Mouse (Mus musculus) frontal cortex, adult (tissue): Measurements from ENCODE around the gene Zfhx3.

Experiments
- ATAC-seq: cut with Nextera tagmentation; 2 replicates; pipeline ENCODE4 v1.9.2; 2017; ENCODE audit warnings: mild to moderate bottlenecking, moderate library complexity, mixed read lengths; ENCODE audit not compliant: low TSS enrichment

Gene Zfhx3

DNA sequence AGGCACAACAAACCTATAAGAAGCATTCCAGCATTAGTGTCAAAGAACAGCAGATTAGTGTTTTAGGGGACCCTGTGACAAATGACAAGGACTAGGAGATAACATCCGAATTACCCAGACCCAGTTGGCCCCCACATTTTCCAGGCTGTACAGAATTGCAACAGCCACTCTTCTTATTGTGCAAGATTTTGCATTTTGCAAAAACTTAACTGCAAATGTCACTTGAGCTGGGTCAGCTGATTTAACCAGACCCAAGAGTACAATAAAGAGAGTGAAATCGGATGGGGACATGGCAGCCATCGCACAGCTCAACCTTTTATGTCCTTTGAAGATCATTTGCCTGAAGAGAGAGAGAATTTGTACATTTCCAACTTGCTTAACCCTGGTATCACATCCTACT is 720.3 kb downstream of the Zfhx3 start:
- ATAC-seq, result no peak

GRCm38 (mm10) chr8:108671939-108672515 is 729.6 kb downstream of the Zfhx3 start:
- no peak for ATAC-seq

GRCm38 (mm10) chr8:108675001-108675525 is 732.6 kb downstream of the Zfhx3 start:
- ATAC-seq, result no peak

- no peak for ATAC-seq
Observed at GRCm38 (mm10) chr8:108689694-108690093, 747.2 kb downstream of the Zfhx3 start.

DNA sequence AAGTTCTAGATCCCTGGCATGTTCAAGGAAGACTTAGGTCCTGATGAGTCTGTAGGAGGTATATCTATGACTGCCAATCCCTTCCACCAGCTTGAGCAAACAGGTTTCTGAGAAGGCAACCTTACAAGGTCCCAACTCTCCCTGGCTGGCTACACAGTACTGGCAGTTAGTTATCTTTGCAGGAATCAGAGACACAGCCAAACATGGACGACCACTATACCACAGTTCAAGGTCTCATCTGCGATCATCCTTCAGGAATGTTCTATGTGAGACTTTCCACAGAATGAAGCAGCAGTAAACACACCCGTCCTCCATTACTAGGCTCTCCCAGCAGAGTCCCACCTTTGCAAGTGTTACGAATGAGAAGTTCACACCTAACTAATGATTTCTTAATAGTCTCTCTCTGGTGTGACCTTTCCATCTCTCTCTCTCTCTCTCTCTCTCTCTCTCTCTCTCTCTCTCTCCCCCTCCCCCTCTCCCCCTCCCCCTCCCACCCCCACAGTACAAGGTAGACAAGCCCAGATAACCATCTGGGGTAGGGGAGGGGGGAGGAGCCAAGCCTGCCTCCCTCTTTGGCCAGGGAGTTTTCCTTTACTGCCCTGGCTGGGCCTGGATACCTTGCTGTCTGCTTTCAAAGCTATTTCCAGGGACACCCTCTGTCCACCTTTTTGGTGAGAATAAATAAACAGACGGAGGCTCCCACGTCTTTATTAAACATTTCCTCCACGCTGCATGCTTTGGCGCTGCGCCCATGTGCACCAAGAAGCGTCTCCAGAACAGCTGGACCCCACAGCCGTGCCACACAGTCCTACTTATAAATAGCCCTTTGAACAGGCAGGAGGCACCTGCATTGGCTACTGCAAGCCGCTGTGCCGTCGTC is 748.4 kb downstream of the Zfhx3 start:
- no peak for ATAC-seq

DNA sequence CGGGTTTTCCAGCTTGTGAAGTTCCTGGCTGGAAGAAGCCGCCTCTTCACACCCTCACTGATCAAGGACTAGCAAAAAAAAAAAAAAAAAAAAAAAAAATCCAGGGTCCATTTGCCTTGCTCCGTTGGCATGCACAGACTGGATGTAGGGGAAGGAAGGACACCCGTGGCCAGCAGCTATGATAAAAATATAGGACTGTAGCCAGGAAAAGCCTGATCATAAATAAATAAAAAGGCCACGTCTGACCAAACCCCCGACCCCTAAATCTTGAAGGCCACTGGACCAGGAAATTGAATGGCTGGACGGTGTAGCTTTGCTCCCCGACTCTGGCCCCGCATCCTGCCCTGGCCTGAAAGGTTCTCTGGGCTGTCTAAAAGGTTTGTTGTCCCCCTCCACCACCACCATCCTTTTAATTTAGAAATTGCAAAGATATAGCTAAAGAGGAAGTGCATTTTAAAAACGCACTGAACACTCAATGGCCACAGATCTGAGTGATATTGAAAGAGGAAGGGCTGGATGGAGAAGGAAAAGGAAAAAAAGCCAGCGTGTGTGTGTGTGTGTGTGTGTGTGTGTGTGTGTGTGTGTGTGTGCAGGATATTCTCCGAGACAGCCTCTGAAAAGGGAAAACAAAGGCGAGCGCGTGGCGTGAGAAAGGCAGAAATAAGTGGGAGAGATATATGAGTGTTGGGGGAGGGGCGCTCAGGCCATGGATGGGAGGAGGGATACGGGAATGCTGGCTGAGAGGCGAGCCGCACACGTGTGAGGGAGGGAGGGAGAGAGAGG is 749.2 kb downstream of the Zfhx3 start:
- ATAC-seq, result no peak

DNA sequence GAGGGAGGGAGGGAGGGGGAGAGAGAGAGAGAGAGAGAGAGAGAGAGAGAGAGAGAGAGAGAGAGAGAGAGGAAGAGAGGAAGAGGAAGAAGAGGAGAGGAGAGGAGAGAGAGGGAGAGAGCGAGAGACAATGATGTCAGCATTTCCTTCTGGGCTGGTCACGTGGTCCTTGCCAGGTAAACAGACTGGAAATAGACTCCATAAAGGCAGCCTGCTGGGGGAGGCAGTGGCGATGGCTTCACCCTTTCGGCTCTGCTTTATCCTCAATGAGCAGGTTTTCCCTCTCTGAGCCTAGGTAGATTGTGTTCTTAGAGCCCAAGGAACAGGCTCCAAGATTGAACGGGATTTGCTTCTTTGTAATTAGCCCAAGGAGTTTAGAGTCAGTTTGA is 749.8 kb downstream of the Zfhx3 start:
- ATAC-seq, result no peak

GRCm38 (mm10) chr8:108692669-108693665 is 750.5 kb downstream of the Zfhx3 start:
- no peak for ATAC-seq

DNA sequence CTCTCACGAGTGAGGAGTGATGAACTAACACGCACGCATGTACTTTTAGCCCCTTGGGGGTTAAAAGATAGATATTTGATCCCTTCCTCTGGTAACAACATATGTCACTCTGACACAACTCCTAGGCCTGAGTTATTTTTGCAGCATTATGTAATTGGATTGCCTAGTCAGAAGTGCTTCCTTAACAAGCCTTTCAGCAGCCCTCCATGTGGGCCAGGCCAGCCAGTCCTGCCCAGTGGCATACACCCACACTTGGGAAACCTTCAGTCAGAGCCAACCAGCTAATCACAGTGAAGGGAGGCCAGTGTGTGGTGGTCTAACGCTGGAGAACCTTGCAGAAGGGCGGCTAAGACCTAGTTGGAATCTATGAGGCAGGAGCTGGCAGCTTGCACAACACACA is 751.4 kb downstream of the Zfhx3 start:
- ATAC-seq, result no peak

GRCm38 (mm10) chr8:108694516-108694915 is 752.1 kb downstream of the Zfhx3 start:
- ATAC-seq, result no peak

DNA sequence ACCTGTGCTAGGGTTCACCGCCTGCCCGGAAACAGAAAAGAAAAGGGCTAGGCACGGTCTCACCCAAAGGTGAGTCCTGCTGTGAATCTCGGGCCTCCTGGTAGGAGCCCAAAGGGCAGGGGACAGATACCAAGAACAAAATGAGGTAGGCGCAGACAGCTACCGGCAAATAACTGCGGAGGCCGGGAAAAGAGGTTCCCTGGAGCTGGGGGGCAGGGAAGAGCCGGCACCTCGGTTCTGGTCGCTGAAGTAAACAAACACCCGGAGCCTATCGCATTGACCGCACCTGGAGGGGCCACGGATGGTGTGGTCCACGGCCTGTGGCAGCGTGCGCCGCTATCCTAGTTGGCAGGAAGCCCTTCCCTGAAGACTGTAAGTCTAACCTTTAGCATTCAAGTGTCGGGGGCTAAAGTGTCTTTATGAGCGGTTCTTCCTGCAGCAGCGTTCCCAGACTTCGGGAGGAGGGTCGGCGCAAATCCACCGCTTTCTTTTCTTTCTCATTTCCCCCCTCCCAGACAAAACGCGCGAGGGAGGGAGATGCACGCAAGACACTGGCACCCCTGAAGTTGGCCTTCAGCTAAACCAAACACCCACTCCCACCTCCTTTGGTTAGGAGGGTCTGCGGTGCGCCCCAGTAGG is 752.9 kb downstream of the Zfhx3 start:
- no peak for ATAC-seq

DNA sequence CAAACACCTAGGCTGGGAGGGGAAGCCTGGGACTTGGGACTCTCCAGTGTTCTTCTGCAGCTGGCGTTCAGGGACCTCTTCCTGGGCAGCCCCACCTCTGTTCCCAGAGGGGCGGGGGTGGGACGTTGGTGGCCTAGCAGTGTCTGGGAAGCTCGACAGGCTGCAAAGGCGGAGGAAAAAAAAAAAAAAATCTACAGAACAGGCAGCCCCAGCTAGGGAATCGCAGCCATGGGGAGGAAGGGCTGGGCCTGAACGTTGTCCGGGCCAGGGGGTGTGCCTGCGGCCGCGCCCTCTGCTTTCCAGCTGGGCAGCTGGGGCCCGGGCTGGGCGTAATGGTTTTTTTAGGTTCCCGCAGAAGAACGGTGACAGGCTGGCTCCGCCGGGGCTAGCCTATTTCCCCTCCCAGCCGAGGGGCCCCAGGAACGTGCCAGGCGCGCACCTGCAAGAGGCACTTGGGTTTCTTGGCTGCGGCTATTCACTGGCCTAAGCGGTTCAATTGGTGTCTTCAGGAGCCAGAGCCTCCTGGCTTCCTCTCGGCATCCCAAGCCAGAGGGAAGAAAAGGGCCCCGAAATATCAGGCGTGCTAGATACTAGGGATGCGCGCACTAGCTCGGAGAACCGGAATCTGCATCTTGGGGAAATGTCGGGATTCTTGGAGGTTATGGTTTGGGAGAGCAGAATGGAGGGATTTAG is 753.6 kb downstream of the Zfhx3 start:
- no peak for ATAC-seq

- no peak for ATAC-seq
Observed at GRCm38 (mm10) chr8:108696631-108697410, 754.4 kb downstream of the Zfhx3 start.

GRCm38 (mm10) chr8:108697589-108697988 is 755.1 kb downstream of the Zfhx3 start:
- ATAC-seq, result no peak

- ATAC-seq, result no peak
Observed at GRCm38 (mm10) chr8:108698101-108698660, 755.7 kb downstream of the Zfhx3 start.

- no peak for ATAC-seq
Observed at GRCm38 (mm10) chr8:108699011-108699410, 756.6 kb downstream of the Zfhx3 start.

DNA sequence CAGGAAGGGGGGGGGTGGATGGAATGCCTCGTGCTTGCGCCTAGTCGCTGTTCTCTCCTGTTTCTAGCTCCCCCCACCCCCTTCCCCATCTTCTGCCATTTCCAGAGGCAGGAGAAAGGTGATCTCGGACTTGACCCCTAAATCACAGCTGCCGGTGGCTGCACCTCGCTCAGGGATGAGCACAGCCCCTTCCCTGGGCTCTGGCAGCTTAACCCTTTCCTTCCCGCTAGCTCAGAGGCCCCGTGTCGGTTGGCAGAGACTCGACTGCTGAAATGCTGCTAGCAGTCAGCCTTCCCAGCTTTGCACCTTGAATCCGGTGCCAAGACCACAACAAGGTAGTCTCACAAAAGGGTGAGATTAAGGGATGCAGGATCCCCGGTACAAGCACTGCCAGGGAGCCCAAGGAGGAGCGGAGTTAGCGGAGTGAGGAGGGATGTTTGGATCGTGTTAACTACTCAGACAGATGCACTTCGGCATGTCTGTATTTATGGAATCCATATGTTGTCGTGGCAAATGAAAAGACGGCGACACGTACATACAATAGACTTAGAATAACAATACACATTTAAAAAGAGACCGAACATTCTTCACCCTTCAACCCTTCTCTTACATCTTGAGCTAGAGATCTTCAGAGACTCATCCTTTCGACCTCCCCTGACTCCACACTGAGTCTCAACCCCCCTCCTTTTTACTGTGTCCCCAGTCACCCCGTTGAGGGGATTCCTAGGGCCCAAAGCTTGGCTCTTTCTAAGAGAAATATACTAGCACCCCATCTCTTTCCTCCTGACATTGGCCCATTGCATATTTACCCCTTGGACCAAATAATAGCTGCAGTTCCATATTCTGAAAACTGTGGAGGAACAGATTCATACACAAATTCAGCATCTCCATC is 757.3 kb downstream of the Zfhx3 start:
- no peak for ATAC-seq
